Mouse (Mus musculus) megakaryocyte, embryonic 14.5 days (primary cell): ENCODE data around the gene Ybx2.

Experiments
- FLI1 ChIP-seq: IDR thresholded peaks from 2 replicates; pipeline ENCODE4 v1.6.1; 2012; ENCODE audit warnings: low read length, inconsistent platforms, mixed read lengths
- GATA1 ChIP-seq: IDR thresholded peaks from 3 replicates; pipeline ENCODE4 v1.6.1; 2012; ENCODE audit warnings: mixed read lengths, low read length, inconsistent platforms, borderline replicate concordance

DNA sequence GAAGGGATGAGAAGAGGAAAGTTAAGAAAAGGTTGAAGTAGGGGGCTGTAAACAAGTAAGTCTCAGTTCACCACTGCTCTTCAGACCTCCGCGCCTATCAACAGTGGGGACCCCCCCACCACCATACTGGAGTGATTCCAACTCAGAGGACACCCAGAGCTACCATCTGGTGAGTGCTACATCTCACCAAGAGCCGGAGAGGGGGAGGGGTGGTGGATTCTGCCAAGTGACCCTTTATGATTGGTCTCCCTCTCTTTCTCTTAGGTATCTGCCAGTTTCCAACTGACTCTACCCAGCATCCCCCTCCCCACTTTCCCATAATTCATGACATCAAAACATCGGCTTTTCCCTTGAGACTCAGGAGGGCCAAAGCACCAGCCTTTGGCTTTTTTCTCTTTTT is 5.4 kb downstream of the Ybx2 start:
- no peak for TF ChIP-seq GATA1
- no peak for TF ChIP-seq FLI1
